Mouse (Mus musculus) midbrain, embryonic 15.5 days (tissue): ENCODE data around the gene Foxp1. TPM values are rescaled to one million over a fixed set of nuclear protein-coding genes. Genes with fewer than 3 reads are reported as not detected.

Experiments used
- ATAC-seq: fragments of 200-750 bp; cut with Nextera tagmentation; replicated peaks from 2 replicates; pipeline ENCODE4 v1.8.0; 2017; ENCODE audit warnings: moderate TSS enrichment
- H3K27ac ChIP-seq: fragments of 300-500 bp; sonication (generic); 2 replicates; pipeline ENCODE4 v1.5.1; 2015; ENCODE audit warnings: mild to moderate bottlenecking, inconsistent platforms
- H3K27me3 ChIP-seq: fragments of 300-500 bp; sonication (generic); replicated peaks from 2 replicates; pipeline ENCODE4 v1.6.1; 2015; ENCODE audit warnings: inconsistent platforms
- H3K36me3 ChIP-seq: fragments of 300-500 bp; sonication (generic); replicated peaks from 2 replicates; pipeline ENCODE4 v1.6.1; 2015; ENCODE audit warnings: inconsistent platforms
- H3K4me1 ChIP-seq: fragments of 300-500 bp; sonication (generic); 2 replicates; pipeline ENCODE4 v1.6.1; 2015; ENCODE audit warnings: inconsistent platforms
- H3K4me2 ChIP-seq: fragments of 300-500 bp; sonication (generic); 2 replicates; pipeline ENCODE4 v1.6.1; 2015; ENCODE audit warnings: inconsistent platforms, mild to moderate bottlenecking, moderate library complexity
- H3K4me3 ChIP-seq: fragments of 300-500 bp; sonication (generic); 2 replicates; pipeline ENCODE4 v1.5.1; 2015; ENCODE audit warnings: mild to moderate bottlenecking, inconsistent platforms
- H3K9ac ChIP-seq: fragments of 300-500 bp; sonication (generic); 2 replicates; pipeline ENCODE4 v1.6.1; 2015; ENCODE audit warnings: mild to moderate bottlenecking, inconsistent platforms
- H3K9me3 ChIP-seq: fragments of 300-500 bp; sonication (generic); 2 replicates; pipeline ENCODE4 v1.6.1; 2016; ENCODE audit warnings: inconsistent platforms
- WGBS: fragments of 180-500 bp; shearing (Covaris S2); methylation state at CpG from one replicate; pipeline ENCODE4 v1.1.7; 2015; ENCODE audit warnings: mixed read lengths; 5-methylcytosine and 5-hydroxymethylcytosine counted together
- polyA plus RNA-seq: library from polyadenylated mRNA; unstranded; fragments of >200 nt; fragmentation: Nextera tagmentation; extraction: Ambion mirVana; gene quantifications from 2 replicates; pipeline ENCODE4 v1.2.1, GENCODE M21; 2015

Foxp1 gene
- polyA plus RNA-seq, 1 experiment from 2014 or later = 84.1 TPM

- Histone ChIP-seq H3K4me1 (peaks cover 33% of the 10 kb centered on the region), H3K9ac (no peak overlapping the region), H3K4me3 (no peak overlapping the region), H3K36me3 (no peaks in the 10 kb centered on the region), H3K4me2 (no peak overlapping the region), H3K27ac (no peak overlapping the region), H3K27me3 (0 out of 2 replicates have a peak, but pooled peaks cover 3% of the 10 kb centered on the region), H3K9me3 (no peaks in the 10 kb centered on the region)
- no peak for ATAC-seq
- 47% methylated on average over 4 of the region's 4 CpGs for WGBS
Measured at GRCm38 (mm10) chr6:99261737-99262130, 260.8 kb downstream of the Foxp1 start.

- no peak overlapping the region for H3K4me2 ChIP-seq
- ATAC-seq = no peak
- no peaks in the 10 kb centered on the region for H3K36me3 ChIP-seq
- H3K9ac ChIP-seq = no peak overlapping the region
- 0 out of 2 replicates have a peak, but pooled peaks cover 3% of the 10 kb centered on the region for H3K27me3 ChIP-seq
- 40% methylated on average over 11 of the region's 11 CpGs for whole genome bisulfite sequencing
- no peaks in the 10 kb centered on the region for H3K9me3 ChIP-seq
- H3K4me1 ChIP-seq = peaks cover 31% of the 10 kb centered on the region
- no peak overlapping the region for H3K27ac ChIP-seq
- H3K4me3 ChIP-seq = no peak overlapping the region
Measured at GRCm38 (mm10) chr6:99260941-99261736, 261.4 kb downstream of the Foxp1 start.

GRCm38 (mm10) chr6:99258346-99258745 is 264.2 kb downstream of the Foxp1 start:
- ATAC-seq = no peak
- Histone ChIP-seq H3K9ac (no peak overlapping the region), H3K27me3 (no peaks in the 10 kb centered on the region), H3K27ac (no peak overlapping the region), H3K4me3 (no peak overlapping the region), H3K4me2 (no peak overlapping the region), H3K4me1 (peaks cover 7% of the 10 kb centered on the region; the same call in 1 of the 2 replicates), H3K9me3 (no peaks in the 10 kb centered on the region), H3K36me3 (no peaks in the 10 kb centered on the region)
- WGBS = 83% methylated on average over 5 of the region's 5 CpGs

GRCm38 (mm10) chr6:99257676-99258075 is 264.8 kb downstream of the Foxp1 start:
- no peak overlapping the region for H3K9ac ChIP-seq
- ATAC-seq = no peak
- 85% methylated on average over 2 of the region's 2 CpGs for WGBS
- H3K9me3 ChIP-seq = no peaks in the 10 kb centered on the region
- no peaks in the 10 kb centered on the region for H3K36me3 ChIP-seq
- H3K4me1 ChIP-seq = 0 out of 2 replicates have a peak, but pooled peaks cover 4% of the 10 kb centered on the region
- no peak overlapping the region for H3K4me2 ChIP-seq
- no peak overlapping the region for H3K27ac ChIP-seq
- no peak overlapping the region for H3K4me3 ChIP-seq
- no peaks in the 10 kb centered on the region for H3K27me3 ChIP-seq

GRCm38 (mm10) chr6:99253331-99253730 is 269.2 kb downstream of the Foxp1 start:
- ATAC-seq = no peak
- Histone ChIP-seq H3K4me2 (no peak overlapping the region), H3K4me1 (no peaks in the 10 kb centered on the region), H3K27me3 (no peaks in the 10 kb centered on the region), H3K27ac (no peak overlapping the region), H3K36me3 (no peaks in the 10 kb centered on the region), H3K9ac (no peak overlapping the region), H3K9me3 (no peaks in the 10 kb centered on the region), H3K4me3 (no peak overlapping the region)
- WGBS = 88% methylated on average over 8 of the region's 8 CpGs

- H3K9me3 ChIP-seq = no peaks in the 10 kb centered on the region
- H3K9ac ChIP-seq = no peak overlapping the region
- H3K36me3 ChIP-seq = no peaks in the 10 kb centered on the region
- no peaks in the 10 kb centered on the region for H3K4me1 ChIP-seq
- ATAC-seq = no peak
- no peak overlapping the region for H3K27ac ChIP-seq
- H3K27me3 ChIP-seq = no peaks in the 10 kb centered on the region
- no peak overlapping the region for H3K4me2 ChIP-seq
- 90% methylated on average over 5 of the region's 5 CpGs for whole genome bisulfite sequencing
- H3K4me3 ChIP-seq = no peak overlapping the region
Measured at GRCm38 (mm10) chr6:99252816-99253215, 269.7 kb downstream of the Foxp1 start.

- Histone ChIP-seq H3K9me3 (no peaks in the 10 kb centered on the region), H3K4me1 (no peaks in the 10 kb centered on the region), H3K27ac (no peak overlapping the region), H3K4me2 (no peak overlapping the region), H3K36me3 (no peaks in the 10 kb centered on the region), H3K4me3 (no peak overlapping the region), H3K27me3 (no peaks in the 10 kb centered on the region), H3K9ac (no peak overlapping the region)
- WGBS = 88% methylated on average over 4 of the region's 4 CpGs
- ATAC-seq = no peak
Measured at GRCm38 (mm10) chr6:99251924-99252323, 270.6 kb downstream of the Foxp1 start.

- no peak overlapping the region for H3K4me3 ChIP-seq
- ATAC-seq = no peak
- no peak overlapping the region for H3K27ac ChIP-seq
- H3K9ac ChIP-seq = no peak overlapping the region
- no peaks in the 10 kb centered on the region for H3K36me3 ChIP-seq
- H3K9me3 ChIP-seq = no peaks in the 10 kb centered on the region
- no peak overlapping the region for H3K4me2 ChIP-seq
- H3K4me1 ChIP-seq = no peaks in the 10 kb centered on the region
- 95% methylated on average over 3 of the region's 3 CpGs for WGBS
- H3K27me3 ChIP-seq = no peaks in the 10 kb centered on the region
Measured at GRCm38 (mm10) chr6:99251222-99251621, 271.3 kb downstream of the Foxp1 start.

- H3K9ac ChIP-seq = no peak overlapping the region
- no peak overlapping the region for H3K27ac ChIP-seq
- ATAC-seq = no peak
- WGBS = 63% methylated on average over 5 of the region's 5 CpGs
- no peaks in the 10 kb centered on the region for H3K36me3 ChIP-seq
- no peaks in the 10 kb centered on the region for H3K27me3 ChIP-seq
- H3K4me1 ChIP-seq = no peaks in the 10 kb centered on the region
- no peak overlapping the region for H3K4me3 ChIP-seq
- no peak overlapping the region for H3K4me2 ChIP-seq
- no peaks in the 10 kb centered on the region for H3K9me3 ChIP-seq
Measured at GRCm38 (mm10) chr6:99249496-99250030, 273.0 kb downstream of the Foxp1 start.

GRCm38 (mm10) chr6:99248396-99248795 is 274.1 kb downstream of the Foxp1 start:
- Histone ChIP-seq H3K27me3 (no peaks in the 10 kb centered on the region), H3K27ac (no peak overlapping the region), H3K4me2 (no peak overlapping the region), H3K4me3 (no peak overlapping the region), H3K9ac (no peak overlapping the region), H3K9me3 (no peaks in the 10 kb centered on the region), H3K4me1 (no peaks in the 10 kb centered on the region), H3K36me3 (no peaks in the 10 kb centered on the region)
- ATAC-seq = no peak
- WGBS = 95% methylated on average over 8 of the region's 8 CpGs

- Histone ChIP-seq H3K4me1 (no peaks in the 10 kb centered on the region), H3K9me3 (no peaks in the 10 kb centered on the region), H3K9ac (no peak overlapping the region), H3K27me3 (no peaks in the 10 kb centered on the region), H3K4me2 (no peak overlapping the region), H3K4me3 (no peak overlapping the region), H3K36me3 (no peaks in the 10 kb centered on the region), H3K27ac (no peak overlapping the region)
- 96% methylated on average over 10 of the region's 10 CpGs for WGBS
- ATAC-seq = no peak
Measured at GRCm38 (mm10) chr6:99241625-99242395, 280.7 kb downstream of the Foxp1 start.

GRCm38 (mm10) chr6:99240764-99241163 is 281.8 kb downstream of the Foxp1 start:
- Histone ChIP-seq H3K4me3 (no peak overlapping the region), H3K36me3 (no peaks in the 10 kb centered on the region), H3K9ac (no peak overlapping the region), H3K4me1 (no peaks in the 10 kb centered on the region), H3K4me2 (no peak overlapping the region), H3K27ac (no peak overlapping the region), H3K27me3 (no peaks in the 10 kb centered on the region), H3K9me3 (no peaks in the 10 kb centered on the region)
- ATAC-seq = no peak
